Mouse (Mus musculus): ENCODE measurements at regions not wholly inside any gene's neighbourhood (a gene's known extent, or its start where the extent isn't known, plus 50 kb on each side); places are given as distances from the start of the nearest gene placed in this dataset.

GRCm38 (mm10) chr13:71275991-71276390, 434.4 kb upstream of the Adamts16 start:
- Histone ChIP-seq H3K27ac (ENCODE audit: insufficient read depth, low read depth, low read length) (no peak overlapping the region), H3K4me3 (ENCODE audit: low read depth, low read length) (no peak overlapping the region), H3K4me1 (ENCODE audit: control insufficient read depth, insufficient read depth, insufficient read length, low read length) (no peaks in the 10 kb centered on the region), H3K36me3 (ENCODE audit: control insufficient read depth, insufficient read depth, low read length) (no peaks in the 10 kb centered on the region), H3K27me3 (ENCODE audit: control insufficient read depth, insufficient read depth, low read length) (no peaks in the 10 kb centered on the region)
- 50% methylated on average over 2 of the region's 2 CpGs for WGBS
- TF ChIP-seq CTCF (IDR thresholded peaks at IDR 0.05; ENCODE audit: extremely low read depth, insufficient read length, insufficient replicate concordance, low read depth, low read length), result no peak
- no peak for TF ChIP-seq POLR2A (IDR thresholded peaks at IDR 0.05; ENCODE audit: low read depth, low read length)

GRCm38 (mm10) chr13:71274139-71274538, 432.5 kb upstream of the Adamts16 start:
- TF ChIP-seq POLR2A (IDR thresholded peaks at IDR 0.05; ENCODE audit: low read depth, low read length) (no peak), CTCF (IDR thresholded peaks at IDR 0.05; ENCODE audit: extremely low read depth, insufficient read length, insufficient replicate concordance, low read depth, low read length) (no peak)
- Histone ChIP-seq H3K4me1 (ENCODE audit: control insufficient read depth, insufficient read depth, insufficient read length, low read length) (no peaks in the 10 kb centered on the region), H3K36me3 (ENCODE audit: control insufficient read depth, insufficient read depth, low read length) (no peaks in the 10 kb centered on the region), H3K27me3 (ENCODE audit: control insufficient read depth, insufficient read depth, low read length) (no peaks in the 10 kb centered on the region), H3K4me3 (ENCODE audit: low read depth, low read length) (no peak overlapping the region), H3K27ac (ENCODE audit: insufficient read depth, low read depth, low read length) (no peak overlapping the region)
- WGBS, result 34% methylated on average over 3 of the region's 3 CpGs

- Histone ChIP-seq H3K4me3 (ENCODE audit: low read depth, low read length) (no peak overlapping the region), H3K27ac (ENCODE audit: insufficient read depth, low read depth, low read length) (no peak overlapping the region), H3K36me3 (ENCODE audit: control insufficient read depth, insufficient read depth, low read length) (no peaks in the 10 kb centered on the region), H3K4me1 (ENCODE audit: control insufficient read depth, insufficient read depth, insufficient read length, low read length) (no peaks in the 10 kb centered on the region), H3K27me3 (ENCODE audit: control insufficient read depth, insufficient read depth, low read length) (no peaks in the 10 kb centered on the region)
- TF ChIP-seq POLR2A (IDR thresholded peaks at IDR 0.05; ENCODE audit: low read depth, low read length) (no peak), CTCF (IDR thresholded peaks at IDR 0.05; ENCODE audit: extremely low read depth, insufficient read length, insufficient replicate concordance, low read depth, low read length) (no peak)
- 53% methylated on average over 5 of the region's 5 CpGs for WGBS
These were observed 431.9 kb upstream of the Adamts16 start for GRCm38 (mm10) chr13:71273485-71273884.

- 43% methylated on average over 1 of the region's 1 CpGs for WGBS
- Histone ChIP-seq H3K27me3 (ENCODE audit: control insufficient read depth, insufficient read depth, low read length) (no peaks in the 10 kb centered on the region), H3K4me1 (ENCODE audit: control insufficient read depth, insufficient read depth, insufficient read length, low read length) (no peaks in the 10 kb centered on the region), H3K36me3 (ENCODE audit: control insufficient read depth, insufficient read depth, low read length) (no peaks in the 10 kb centered on the region), H3K4me3 (ENCODE audit: low read depth, low read length) (no peak overlapping the region), H3K27ac (ENCODE audit: insufficient read depth, low read depth, low read length) (no peak overlapping the region)
- TF ChIP-seq CTCF (IDR thresholded peaks at IDR 0.05; ENCODE audit: extremely low read depth, insufficient read length, insufficient replicate concordance, low read depth, low read length), result no peak
- TF ChIP-seq POLR2A (IDR thresholded peaks at IDR 0.05; ENCODE audit: low read depth, low read length), result no peak
These were observed 431.5 kb upstream of the Adamts16 start for GRCm38 (mm10) chr13:71273067-71273466.

- no peak overlapping the region for H3K27ac ChIP-seq (ENCODE audit: insufficient read depth, low read depth, low read length)
- no peaks in the 10 kb centered on the region for H3K27me3 ChIP-seq (ENCODE audit: control insufficient read depth, insufficient read depth, low read length)
- TF ChIP-seq CTCF (IDR thresholded peaks at IDR 0.05; ENCODE audit: extremely low read depth, insufficient read length, insufficient replicate concordance, low read depth, low read length) (no peak), POLR2A (IDR thresholded peaks at IDR 0.05; ENCODE audit: low read depth, low read length) (no peak)
- H3K36me3 ChIP-seq (ENCODE audit: control insufficient read depth, insufficient read depth, low read length), result no peaks in the 10 kb centered on the region
- H3K4me1 ChIP-seq (ENCODE audit: control insufficient read depth, insufficient read depth, insufficient read length, low read length), result no peaks in the 10 kb centered on the region
- no peak overlapping the region for H3K4me3 ChIP-seq (ENCODE audit: low read depth, low read length)
- 49% methylated on average over 5 of the region's 5 CpGs for WGBS
These were observed 430.8 kb upstream of the Adamts16 start for GRCm38 (mm10) chr13:71272431-71272830.

- no peaks in the 10 kb centered on the region for H3K4me1 ChIP-seq (ENCODE audit: control insufficient read depth, insufficient read depth, insufficient read length, low read length)
- WGBS, result 71% methylated on average over 6 of the region's 6 CpGs
- H3K27ac ChIP-seq (ENCODE audit: insufficient read depth, low read depth, low read length), result no peak overlapping the region
These were observed 430.3 kb upstream of the Adamts16 start for GRCm38 (mm10) chr13:71271727-71272418.

GRCm38 (mm10) chr13:71270370-71270769, 428.8 kb upstream of the Adamts16 start:
- H3K27me3 ChIP-seq (ENCODE audit: control insufficient read depth, insufficient read depth, low read length), result no peaks in the 10 kb centered on the region
- TF ChIP-seq CTCF (IDR thresholded peaks at IDR 0.05; ENCODE audit: extremely low read depth, insufficient read length, insufficient replicate concordance, low read depth, low read length), result no peak
- no peak for TF ChIP-seq POLR2A (IDR thresholded peaks at IDR 0.05; ENCODE audit: low read depth, low read length)
- H3K4me1 ChIP-seq (ENCODE audit: control insufficient read depth, insufficient read depth, insufficient read length, low read length), result no peaks in the 10 kb centered on the region
- H3K4me3 ChIP-seq (ENCODE audit: low read depth, low read length), result no peak overlapping the region
- no peaks in the 10 kb centered on the region for H3K36me3 ChIP-seq (ENCODE audit: control insufficient read depth, insufficient read depth, low read length)
- WGBS, result 27% methylated on average over 8 of the region's 8 CpGs
- no peak overlapping the region for H3K27ac ChIP-seq (ENCODE audit: insufficient read depth, low read depth, low read length)

More at GRCm38 (mm10) chr13:71271727-71272418, 430.3 kb upstream of the Adamts16 start:
- Histone ChIP-seq H3K36me3 (ENCODE audit: control insufficient read depth, insufficient read depth, low read length) (no peaks in the 10 kb centered on the region), H3K4me3 (ENCODE audit: low read depth, low read length) (no peak overlapping the region), H3K27me3 (ENCODE audit: control insufficient read depth, insufficient read depth, low read length) (no peaks in the 10 kb centered on the region)
- no peak for TF ChIP-seq CTCF (IDR thresholded peaks at IDR 0.05; ENCODE audit: extremely low read depth, insufficient read length, insufficient replicate concordance, low read depth, low read length)
- TF ChIP-seq POLR2A (IDR thresholded peaks at IDR 0.05; ENCODE audit: low read depth, low read length), result no peak

All from small intestine, adult 2 months (tissue).